ENCODE assay signal across 11 mouse cellular contexts in genomic region chr19:7185715-7186291, GRCm38 (mm10). TPM values are rescaled to one million over a fixed set of nuclear protein-coding genes. Genes with fewer than 3 reads are reported as not detected.
DNase-seq lines count a peak whose midpoint lies in the region; ATAC-seq and TF ChIP-seq lines count a peak whose summit lies in the region.
"Had no signal": no experiment of that assay in that cellular context is flagged by ENCODE, and none has a peak within 500 bp of the region (broad histone marks: within the 10 kb centered on the region; RNA-seq: fewer than 3 reads in every experiment).

No protein-coding gene starts in this region.

- peaks cover 75% of the 10 kb centered on the region for H3K27me3 ChIP-seq in heart, embryonic 12.5 days (replicated peaks)
- H3K27me3 ChIP-seq in heart, adult 2 months (ENCODE audit: control insufficient read depth, insufficient read depth, low read length), result no peaks in the 10 kb centered on the region
- H3K27me3 ChIP-seq in hindbrain, embryonic 15.5 days, result peaks cover 43% of the 10 kb centered on the region
- H3K27me3 ChIP-seq in midbrain, embryonic 14.5 days (ENCODE audit: control insufficient read depth, insufficient read depth, low read length), result peaks cover 18% of the 10 kb centered on the region

- no peak for ATAC-seq in heart, embryonic 12.5 days (ENCODE audit: insufficient number of reproducible peaks, low FRiP score)
- no peak for ATAC-seq in hindbrain, embryonic 15.5 days (ENCODE audit: low FRiP score, low read depth)
- ATAC-seq in midbrain, embryonic 14.5 days (ENCODE audit: low FRiP score, low TSS enrichment), result no peak

- H3K4me3 ChIP-seq in heart, embryonic 12.5 days, result no peak overlapping the region
- no peak overlapping the region for H3K4me3 ChIP-seq in heart, adult 2 months
- H3K4me3 ChIP-seq in hindbrain, embryonic 15.5 days, result no peak overlapping the region
- H3K4me3 ChIP-seq in midbrain, embryonic 14.5 days (replicated peaks; ENCODE audit: low read depth, low read length), result no peak overlapping the region

- no peaks in the 10 kb centered on the region for H3K36me3 ChIP-seq in heart, embryonic 12.5 days
- no peaks in the 10 kb centered on the region for H3K36me3 ChIP-seq in heart, adult 2 months (ENCODE audit: control insufficient read depth, insufficient read depth, low read length)
- no peaks in the 10 kb centered on the region for H3K36me3 ChIP-seq in hindbrain, embryonic 15.5 days
- no peaks in the 10 kb centered on the region for H3K36me3 ChIP-seq in midbrain, embryonic 14.5 days (ENCODE audit: control insufficient read depth, insufficient read depth, low read length)

- no peaks in the 10 kb centered on the region for H3K79me2 ChIP-seq in heart, adult 2 months (replicated peaks; ENCODE audit: control insufficient read depth, insufficient read depth, low read length)

- no peak overlapping the region for H3K27ac ChIP-seq in heart, embryonic 12.5 days (ENCODE audit: poor library complexity, severe bottlenecking)
- no peak overlapping the region for H3K27ac ChIP-seq in heart, adult 2 months
- H3K27ac ChIP-seq in hindbrain, embryonic 15.5 days (replicated peaks), result no peak overlapping the region
- no peak overlapping the region for H3K27ac ChIP-seq in midbrain, embryonic 14.5 days (replicated peaks; ENCODE audit: low read depth, low read length)

- WGBS in heart, embryonic 12.5 days, result 12% methylated on average over 18 of the region's 18 CpGs
- 49% methylated on average over 18 of the region's 18 CpGs for WGBS in heart, adult 2 months
- WGBS in hindbrain, embryonic 15.5 days, result 8% methylated on average over 18 of the region's 18 CpGs
- 9% methylated on average over 18 of the region's 18 CpGs for WGBS in midbrain, embryonic 14.5 days

- intact Hi-C loops in heart, adult 2 months (cut with DNase I), result no loop called here

- H3K9me3 ChIP-seq in heart, embryonic 12.5 days (replicated peaks), result no peaks in the 10 kb centered on the region
- no peaks in the 10 kb centered on the region for H3K9me3 ChIP-seq in hindbrain, embryonic 15.5 days
- no peaks in the 10 kb centered on the region for H3K9me3 ChIP-seq in midbrain, embryonic 14.5 days (ENCODE audit: control insufficient read depth, low read length)

- no peak for TF ChIP-seq POLR2A in heart, adult 2 months (IDR thresholded peaks at IDR 0.05; ENCODE audit: insufficient read depth, low read depth, low read length)

- H3K4me2 ChIP-seq in heart, embryonic 12.5 days, result no peak overlapping the region
- peak overlapping the region; percentile 18 for H3K4me2 ChIP-seq in hindbrain, embryonic 15.5 days
- no peak overlapping the region for H3K4me2 ChIP-seq in midbrain, embryonic 14.5 days (ENCODE audit: low read length)

- TF ChIP-seq CTCF in heart, adult 2 months (IDR thresholded peaks at IDR 0.05), result no peak

- 0 out of 2 replicates have a peak overlapping the region, but pooled peaks have one; percentile 28 for H3K9ac ChIP-seq in heart, embryonic 12.5 days
- H3K9ac ChIP-seq in heart, adult 2 months (ENCODE audit: low read depth, low read length), result no peak overlapping the region
- no peak overlapping the region for H3K9ac ChIP-seq in hindbrain, embryonic 15.5 days
- H3K9ac ChIP-seq in midbrain, embryonic 14.5 days (replicated peaks; ENCODE audit: low read length), result 0 out of 2 replicates have a peak overlapping the region, but pooled peaks have one; percentile 12

- no peak for DNase-seq in heart, adult 2 months
- DNase-seq in embryo, embryonic 10 days (ENCODE audit: low spot score), result peak; percentile 74
- no peak for DNase-seq in midbrain, embryonic 14.5 days
- DNase-seq in left cerebral cortex, adult 11 months (ENCODE audit: low spot score), result no peak
- DNase-seq in gastrocnemius, adult 8-10 months (ENCODE audit: low spot score in 2 of 2), result no peak
- no peak for DNase-seq in ovary, adult 18-20 months (ENCODE audit: low spot score)
- DNase-seq: cerebellum, adult 9-10 months; lung, adult 2 months; right cerebral cortex, adult 18-20 months had no signal

- H3K4me1 ChIP-seq in heart, embryonic 12.5 days (replicated peaks), result peaks cover 20% of the 10 kb centered on the region
- peaks cover 3% of the 10 kb centered on the region; the same call in 1 of the 2 replicates for H3K4me1 ChIP-seq in heart, adult 2 months (ENCODE audit: control insufficient read depth, insufficient read depth, low read length)
- H3K4me1 ChIP-seq in hindbrain, embryonic 15.5 days (replicated peaks), result peaks cover 45% of the 10 kb centered on the region
- peaks cover 31% of the 10 kb centered on the region for H3K4me1 ChIP-seq in midbrain, embryonic 14.5 days (ENCODE audit: control insufficient read depth, insufficient read depth, low read length)

- no peak for TF ChIP-seq EP300 in heart, adult 2 months (IDR thresholded peaks at IDR 0.05; ENCODE audit: insufficient read depth, low read depth, low read length)

RNA-seq across cellular contexts. Expression of gene Otub1, which starts 20.3 kb away (rescaled TPM):
- 151 and 154 TPM in 2 replicates for polyA plus RNA-seq in heart, embryonic 12.5 days (2016; fragmentation: Nextera tagmentation; extraction: Ambion mirVana)
- total RNA-seq in heart, adult 2 months (2021), result 10 to 100 TPM; 62.1 to 70.9 TPM
- polyA plus RNA-seq in heart, adult 2 months (2012; rRNA removed), result 73.3 and 84.2 TPM in 2 replicates
- polyA plus RNA-seq in hindbrain, embryonic 15.5 days (2015; fragmentation: Nextera tagmentation; extraction: Ambion mirVana), result 233 and 239 TPM in 2 replicates
- polyA plus RNA-seq in midbrain, embryonic 14.5 days (2014; fragmentation: Nextera tagmentation; extraction: Ambion mirVana), result 244 and 263 TPM in 2 replicates
- total RNA-seq in gastrocnemius, adult 8-10 months (2022), result 10 to 100 TPM; 39.9 to 54.3 (median 43.5) TPM

RNA-seq across cellular contexts. Expression of gene Cox8a, which starts 31.6 kb away (rescaled TPM):
- 2,134 and 2,138 TPM in 2 replicates for polyA plus RNA-seq in heart, embryonic 12.5 days (2016; fragmentation: Nextera tagmentation; extraction: Ambion mirVana)
- total RNA-seq in heart, adult 2 months (2021), result 100 to 1,000 TPM; 384 to 424 TPM
- polyA plus RNA-seq in heart, adult 2 months (2012; rRNA removed), result 589 and 775 TPM in 2 replicates
- polyA plus RNA-seq in hindbrain, embryonic 15.5 days (2015; fragmentation: Nextera tagmentation; extraction: Ambion mirVana), result 1,050 and 1,125 TPM in 2 replicates
- 921 and 1,195 TPM in 2 replicates for polyA plus RNA-seq in midbrain, embryonic 14.5 days (2014; fragmentation: Nextera tagmentation; extraction: Ambion mirVana)
- total RNA-seq in gastrocnemius, adult 8-10 months (2022), result 100 to 1,000 TPM in 1 of 4 experiments, 10 to 100 TPM in 3; 68.4 to 103 (median 82.9) TPM

RNA-seq across cellular contexts. Expression of gene Naa40, which starts 55.2 kb away (rescaled TPM):
- polyA plus RNA-seq in heart, embryonic 12.5 days (2016; fragmentation: Nextera tagmentation; extraction: Ambion mirVana), result 64.1 and 66.3 TPM in 2 replicates
- 10 to 100 TPM; 14.9 to 16.4 TPM for total RNA-seq in heart, adult 2 months (2021)
- polyA plus RNA-seq in heart, adult 2 months (2012; rRNA removed), result 23.8 and 31.8 TPM in 2 replicates
- 62.2 and 66.2 TPM in 2 replicates for polyA plus RNA-seq in hindbrain, embryonic 15.5 days (2015; fragmentation: Nextera tagmentation; extraction: Ambion mirVana)
- 68.6 and 77.8 TPM in 2 replicates for polyA plus RNA-seq in midbrain, embryonic 14.5 days (2014; fragmentation: Nextera tagmentation; extraction: Ambion mirVana)
- 10 to 100 TPM in 3 of 4 experiments, 1 to 10 TPM in 1; 9.2 to 12.4 (median 11.2) TPM for total RNA-seq in gastrocnemius, adult 8-10 months (2022)

Comparison
In these comparisons a context has a peak if more than half of its experiments do, and no peak if none do; other contexts are left out.
1. H3K9ac ChIP-seq: peak in heart, embryonic 12.5 days (single experiment) and midbrain, embryonic 14.5 days (single experiment); none in heart, adult 2 months (single experiment) and hindbrain, embryonic 15.5 days (single experiment).